Mouse (Mus musculus) lung, embryonic 16.5 days (tissue): ENCODE data around the gene Sult5a1. TPM values are rescaled to one million over a fixed set of nuclear protein-coding genes. Genes with fewer than 3 reads are reported as not detected.

ENCODE experiments used
- ATAC-seq: fragments of 200-750 bp; cut with Nextera tagmentation; 2 replicates; pipeline ENCODE4 v1.8.0; 2017; ENCODE audit warnings: low read depth, mild to moderate bottlenecking, moderate library complexity
- H3K27ac ChIP-seq: fragments of 300-500 bp; sonication (generic); 2 replicates; pipeline ENCODE4 v1.5.1; 2014; ENCODE audit warnings: mild to moderate bottlenecking, control low read depth, low read length
- H3K27me3 ChIP-seq: fragments of 300-500 bp; sonication (generic); 2 replicates; pipeline ENCODE4 v1.6.1; 2014; ENCODE audit warnings: low read depth, low read length, mixed read lengths; ENCODE audit not compliant: control insufficient read depth, insufficient read depth
- H3K36me3 ChIP-seq: fragments of 300-500 bp; sonication (generic); 2 replicates; pipeline ENCODE4 v1.6.1; 2014; ENCODE audit warnings: low read length; ENCODE audit not compliant: control insufficient read depth, insufficient read depth
- H3K4me1 ChIP-seq: fragments of 300-500 bp; sonication (generic); replicated peaks from 2 replicates; pipeline ENCODE4 v1.6.1; 2014; ENCODE audit warnings: low read length, mixed read lengths; ENCODE audit not compliant: control insufficient read depth, insufficient read depth
- H3K4me2 ChIP-seq: fragments of 300-500 bp; sonication (generic); 2 replicates; pipeline ENCODE4 v1.6.1; 2014; ENCODE audit warnings: low read depth, low read length, control low read depth
- H3K4me3 ChIP-seq: fragments of 300-500 bp; sonication (generic); 2 replicates; pipeline ENCODE4 v1.5.1; 2014; ENCODE audit warnings: mild to moderate bottlenecking, low read length, control low read depth
- H3K9ac ChIP-seq: fragments of 300-500 bp; sonication (generic); 2 replicates; pipeline ENCODE4 v1.6.1; 2014; ENCODE audit warnings: low read length, control low read depth
- H3K9me3 ChIP-seq: fragments of 300-500 bp; sonication (generic); 2 replicates; pipeline ENCODE4 v1.6.1; 2016; ENCODE audit warnings: low read length; ENCODE audit not compliant: control insufficient read depth
- WGBS: fragments of 180-500 bp; shearing (Covaris S2); extraction: QIAGEN DNeasy Blood & Tissue Kit; methylation state at CpG from one replicate; pipeline ENCODE4 v1.1.7; 2014; 5-methylcytosine and 5-hydroxymethylcytosine counted together
- polyA plus RNA-seq: library from polyadenylated mRNA; unstranded; fragments of >200 nt; fragmentation: Nextera tagmentation; extraction: Ambion mirVana; gene quantifications from 2 replicates; pipeline ENCODE4 v1.2.1, GENCODE M21; 2015

Sult5a1 gene
- polyA plus RNA-seq, 1 experiment from 2014 or later = 21.2 TPM

DNA sequence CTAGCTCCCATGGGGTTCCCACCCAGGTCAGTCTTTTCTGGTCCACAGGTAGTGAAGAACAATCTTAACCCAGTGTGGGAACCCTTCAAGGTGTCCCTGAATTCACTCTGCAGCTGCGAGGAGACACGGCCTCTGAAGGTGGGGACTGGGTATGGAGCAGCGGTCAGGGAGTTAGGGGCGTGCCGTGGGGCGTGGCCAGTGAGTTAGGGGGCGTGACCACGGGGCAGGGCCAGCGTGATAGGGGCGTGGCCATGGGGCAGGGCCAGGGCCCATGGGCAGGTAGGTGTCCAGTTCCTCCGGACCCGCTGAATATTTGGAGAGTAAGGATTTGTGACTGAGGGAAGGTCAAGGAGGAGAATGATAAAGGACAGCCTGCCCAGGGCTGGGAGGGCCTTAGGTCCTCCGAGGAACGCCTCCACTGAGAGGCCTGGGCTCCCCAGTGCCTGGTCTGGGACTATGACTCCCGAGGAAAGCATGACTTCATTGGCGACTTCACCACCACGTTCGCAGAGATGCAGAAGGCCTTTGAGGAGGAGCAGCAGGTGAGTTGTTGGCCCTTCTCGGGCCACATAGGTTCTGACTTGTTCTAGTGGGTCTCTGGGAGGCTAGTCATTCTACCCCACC lies 31.8 kb downstream of the Sult5a1 start:
- H3K4me3 ChIP-seq = no peak overlapping the region
- no peaks in the 10 kb centered on the region for H3K4me1 ChIP-seq
- WGBS = 10% methylated on average over 19 of the region's 19 CpGs
- peak; percentile 55 for ATAC-seq
- no peaks in the 10 kb centered on the region for H3K9me3 ChIP-seq
- H3K9ac ChIP-seq = no peak overlapping the region
- no peaks in the 10 kb centered on the region for H3K36me3 ChIP-seq
- no peak overlapping the region for H3K27ac ChIP-seq
- H3K4me2 ChIP-seq = no peak overlapping the region
- peaks cover 8% of the 10 kb centered on the region for H3K27me3 ChIP-seq

DNA sequence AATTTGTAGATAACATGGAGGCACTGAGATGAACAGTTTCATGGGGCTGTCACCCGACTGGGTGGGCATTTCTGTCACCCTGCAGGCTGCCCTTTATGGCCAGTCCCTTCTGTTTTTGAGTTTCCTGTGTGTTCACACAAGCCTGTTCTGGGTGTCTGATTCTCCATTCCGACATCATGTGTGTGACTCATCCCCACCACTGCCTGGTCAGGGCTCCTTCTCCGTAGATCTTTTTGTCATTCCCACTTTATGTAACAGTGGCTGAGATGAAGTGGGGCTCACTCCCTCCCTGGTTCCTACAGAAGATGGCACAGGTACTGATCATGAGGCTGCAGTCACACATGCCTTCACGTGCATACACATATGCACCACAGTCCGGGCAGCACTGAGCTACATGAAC lies 35.4 kb downstream of the Sult5a1 start:
- no peak overlapping the region for H3K9ac ChIP-seq
- WGBS = 66% methylated on average over 5 of the region's 5 CpGs
- no peak overlapping the region for H3K4me3 ChIP-seq
- peaks cover 28% of the 10 kb centered on the region for H3K27me3 ChIP-seq
- peaks cover 6% of the 10 kb centered on the region; the same call in 1 of the 2 replicates for H3K4me1 ChIP-seq
- no peaks in the 10 kb centered on the region for H3K9me3 ChIP-seq
- ATAC-seq = no peak
- no peak overlapping the region for H3K4me2 ChIP-seq
- no peak overlapping the region for H3K27ac ChIP-seq
- no peaks in the 10 kb centered on the region for H3K36me3 ChIP-seq

DNA sequence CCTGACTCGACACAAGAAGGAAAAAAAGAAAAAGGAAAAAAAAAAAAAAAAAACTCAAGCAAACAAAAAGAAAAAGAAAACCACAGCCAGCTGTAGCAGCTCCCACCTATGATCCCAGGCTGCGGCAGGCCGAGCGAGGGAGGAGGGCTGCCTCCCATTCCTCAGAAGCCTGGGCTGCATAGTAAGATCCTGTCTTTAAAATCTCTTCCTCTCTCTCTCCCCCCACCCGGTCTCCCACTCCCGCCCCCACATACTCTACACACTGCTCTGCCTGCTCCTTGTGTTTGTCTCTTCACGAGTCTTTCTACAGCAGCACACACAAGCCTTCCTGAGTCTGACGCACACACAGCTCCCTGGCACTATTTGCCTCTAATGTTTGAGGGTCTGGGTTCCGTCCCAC lies 36.1 kb downstream of the Sult5a1 start:
- Histone ChIP-seq H3K4me3 (no peak overlapping the region), H3K4me1 (peaks cover 11% of the 10 kb centered on the region), H3K9ac (no peak overlapping the region), H3K27me3 (peaks cover 34% of the 10 kb centered on the region), H3K9me3 (no peaks in the 10 kb centered on the region), H3K36me3 (no peaks in the 10 kb centered on the region), H3K4me2 (no peak overlapping the region), H3K27ac (no peak overlapping the region)
- WGBS = 41% methylated on average over 9 of the region's 9 CpGs
- no peak for ATAC-seq

DNA sequence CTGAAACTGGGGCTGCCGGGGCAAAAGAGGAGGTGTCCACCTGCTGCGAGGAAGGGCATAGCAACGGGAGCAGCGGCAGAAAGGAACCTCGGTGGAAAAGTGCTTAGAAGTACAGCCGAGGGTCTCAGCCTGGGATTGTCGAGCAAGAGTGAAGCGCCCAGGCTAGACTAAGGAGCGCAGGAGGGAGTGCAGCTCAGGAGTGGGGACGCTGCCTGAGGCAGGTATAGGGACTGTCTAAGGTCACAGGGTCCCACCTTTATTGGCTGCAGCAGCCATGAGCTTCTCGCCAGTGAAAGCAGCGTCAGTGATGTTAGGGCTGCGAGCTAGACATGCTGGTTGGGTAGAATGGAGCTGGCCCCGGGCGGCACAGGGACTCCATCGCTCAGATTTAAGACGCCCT lies 40.4 kb downstream of the Sult5a1 start:
- Histone ChIP-seq H3K4me3 (peak overlapping the region; percentile 50), H3K9ac (peak overlapping the region; percentile 42; the same call in 1 of the 2 replicates), H3K9me3 (no peaks in the 10 kb centered on the region), H3K27me3 (peaks cover 41% of the 10 kb centered on the region), H3K36me3 (no peaks in the 10 kb centered on the region), H3K27ac (no peak overlapping the region), H3K4me2 (peak overlapping the region; percentile 71), H3K4me1 (peaks cover 30% of the 10 kb centered on the region)
- no peak for ATAC-seq
- 5% methylated on average over 17 of the region's 17 CpGs for WGBS

DNA sequence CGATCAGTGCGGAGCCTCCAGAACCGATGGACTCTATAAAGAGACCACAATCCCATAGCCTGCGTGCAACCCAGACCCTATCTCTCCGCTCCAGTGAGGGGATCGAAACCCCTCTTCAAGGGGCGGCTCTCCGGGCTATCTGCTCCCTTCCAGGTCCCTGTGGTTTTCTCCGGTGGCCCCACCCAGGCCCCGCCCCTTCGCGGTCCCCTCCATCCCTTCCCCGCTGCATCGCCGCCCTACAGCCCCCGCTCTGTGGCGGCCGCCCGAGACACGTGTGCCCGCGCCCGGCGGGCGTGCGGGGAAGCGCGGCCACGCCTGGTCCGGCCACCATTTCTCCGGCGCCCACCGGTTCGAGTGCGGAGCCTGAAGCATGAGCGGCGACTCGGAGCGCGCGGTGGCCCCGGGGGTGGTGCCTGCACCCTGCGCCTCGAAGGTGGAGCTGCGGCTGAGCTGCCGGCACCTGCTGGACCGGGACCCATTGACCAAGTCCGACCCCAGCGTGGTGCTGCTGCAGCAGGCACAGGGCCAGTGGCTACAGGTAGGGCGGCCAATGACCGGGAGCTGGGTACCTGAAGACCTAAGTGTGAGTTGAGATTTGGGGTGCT lies 40.9 kb downstream of the Sult5a1 start, which contains the start of gene Cpne7:
Cpne7 (plus strand) TSS at position 248 of the 605 bp plus-strand sequence.
- Histone ChIP-seq H3K4me2 (peak within 1 kb of the TSS; percentile 71), H3K9ac (peak within 1 kb of the TSS; percentile 42), H3K36me3 (no peaks in the 10 kb centered on the region), H3K4me1 (peaks cover 30% of the 10 kb centered on the region), H3K4me3 (peak within 1 kb of the TSS; percentile 50), H3K9me3 (no peaks in the 10 kb centered on the region), H3K27me3 (peaks cover 41% of the 10 kb centered on the region), H3K27ac (no peak within 1 kb of the TSS)
- peak; percentile 43 for ATAC-seq
- 1% methylated on average over 47 of the region's 51 CpGs for WGBS

DNA sequence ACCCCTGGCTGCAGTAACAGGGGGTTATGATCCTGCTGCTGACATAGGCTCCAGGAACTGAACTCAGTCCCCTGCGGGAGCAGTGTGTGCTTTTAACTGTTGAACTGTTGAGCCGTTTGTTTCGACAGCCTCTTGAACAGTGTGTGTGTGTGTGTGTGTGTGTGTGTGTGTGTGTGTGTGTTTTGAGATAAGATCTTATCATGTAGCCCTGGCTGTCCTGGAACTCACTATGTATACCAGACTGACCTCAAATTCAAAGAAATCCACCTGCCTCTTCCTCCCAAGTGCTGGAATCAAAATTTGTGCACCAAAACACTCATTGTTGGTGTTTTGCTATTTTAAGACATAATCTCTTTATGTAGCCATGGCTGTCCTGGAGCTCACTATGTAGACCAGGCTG lies 43.5 kb downstream of the Sult5a1 start:
- peaks cover 40% of the 10 kb centered on the region for H3K27me3 ChIP-seq
- 11% methylated on average over 3 of the region's 3 CpGs for WGBS
- H3K4me1 ChIP-seq = peaks cover 30% of the 10 kb centered on the region
- H3K9ac ChIP-seq = no peak overlapping the region
- no peak for ATAC-seq
- no peaks in the 10 kb centered on the region for H3K36me3 ChIP-seq
- no peak overlapping the region for H3K4me3 ChIP-seq
- H3K27ac ChIP-seq = no peak overlapping the region
- H3K4me2 ChIP-seq = no peak overlapping the region
- no peaks in the 10 kb centered on the region for H3K9me3 ChIP-seq

DNA sequence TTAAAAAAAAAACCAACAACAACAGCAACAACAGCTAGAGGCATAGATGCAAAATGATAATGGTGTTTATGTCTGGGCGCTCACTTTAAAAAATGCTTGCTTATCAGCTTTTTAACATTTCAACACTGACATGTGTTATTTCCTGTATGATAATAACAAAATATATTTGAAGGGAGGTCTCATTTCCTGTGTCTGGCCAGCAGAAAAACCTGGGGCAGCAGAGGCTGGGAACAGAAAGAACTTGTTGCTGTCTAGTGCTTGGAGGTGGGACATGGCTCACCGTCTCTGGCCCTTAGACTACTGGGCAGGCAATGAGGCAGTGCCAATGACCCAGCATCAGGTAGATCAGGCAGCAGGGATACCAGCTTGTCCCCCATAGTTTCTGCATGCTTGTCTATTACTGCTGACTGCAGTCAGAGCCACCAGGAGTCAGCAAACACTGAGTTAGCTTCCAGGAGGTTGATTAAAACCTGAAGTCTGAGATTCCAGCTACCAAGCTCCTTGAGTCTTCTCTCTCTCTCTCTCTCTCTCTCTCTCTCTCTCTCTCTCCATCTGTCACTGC lies 44.1 kb downstream of the Sult5a1 start:
- H3K4me1 ChIP-seq = peaks cover 30% of the 10 kb centered on the region
- peaks cover 34% of the 10 kb centered on the region for H3K27me3 ChIP-seq
- ATAC-seq = 0 out of 2 replicates have a peak, but pooled peaks have one; percentile 15
- H3K4me3 ChIP-seq = no peak overlapping the region
- WGBS = 31% methylated on average over 2 of the region's 2 CpGs
- H3K27ac ChIP-seq = no peak overlapping the region
- no peak overlapping the region for H3K9ac ChIP-seq
- H3K4me2 ChIP-seq = no peak overlapping the region
- no peaks in the 10 kb centered on the region for H3K9me3 ChIP-seq
- no peaks in the 10 kb centered on the region for H3K36me3 ChIP-seq

DNA sequence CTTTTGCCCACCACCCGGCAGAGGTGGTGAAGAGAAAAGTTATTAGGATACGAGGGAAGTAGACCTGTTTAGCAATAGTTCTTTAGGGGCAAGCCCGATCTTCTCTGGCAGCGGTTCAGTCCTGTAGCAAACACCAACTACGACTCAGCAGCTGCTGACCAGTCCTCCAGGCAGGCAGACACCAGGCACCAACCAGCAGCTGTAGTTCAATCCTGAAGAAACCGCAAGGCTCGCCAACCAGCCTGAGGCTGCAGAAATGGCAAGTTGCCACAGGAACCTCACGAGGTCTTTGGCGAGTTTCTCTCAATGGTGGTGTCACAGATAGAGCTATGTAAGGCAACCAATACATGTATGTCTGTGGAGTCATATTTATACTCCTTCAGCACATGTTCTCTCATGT lies 45.2 kb downstream of the Sult5a1 start:
- 60% methylated on average over 9 of the region's 9 CpGs for WGBS
- Histone ChIP-seq H3K9ac (no peak overlapping the region), H3K27me3 (peaks cover 24% of the 10 kb centered on the region), H3K4me2 (no peak overlapping the region), H3K27ac (no peak overlapping the region), H3K4me1 (peaks cover 27% of the 10 kb centered on the region), H3K4me3 (no peak overlapping the region), H3K9me3 (no peaks in the 10 kb centered on the region), H3K36me3 (no peaks in the 10 kb centered on the region)
- no peak for ATAC-seq

DNA sequence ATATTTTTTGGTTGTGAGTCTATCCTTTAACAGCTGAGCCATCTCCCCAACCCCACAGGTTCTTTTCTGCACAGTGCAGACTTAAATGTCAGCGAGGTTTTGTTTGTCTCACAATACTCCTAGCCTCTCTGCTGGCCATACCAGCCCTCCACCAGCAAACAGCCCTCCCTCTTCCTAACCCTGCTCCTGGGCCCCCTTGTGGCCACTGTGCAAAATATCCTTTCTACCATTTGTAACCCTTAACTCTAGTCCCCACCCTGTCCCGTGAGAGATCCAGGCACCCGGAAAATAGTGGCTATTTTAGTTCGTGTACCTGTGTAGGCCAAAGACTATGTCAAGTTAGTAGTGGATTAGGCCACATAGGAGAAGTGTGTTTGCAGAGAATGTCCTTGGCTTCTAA lies 47.5 kb downstream of the Sult5a1 start:
- peak; percentile 61; the same call in 1 of the 2 replicates for ATAC-seq
- H3K27me3 ChIP-seq = peaks cover 1% of the 10 kb centered on the region
- no peak overlapping the region for H3K4me2 ChIP-seq
- H3K36me3 ChIP-seq = peaks cover 1% of the 10 kb centered on the region; the same call in 1 of the 2 replicates
- H3K4me1 ChIP-seq = peaks cover 11% of the 10 kb centered on the region; the same call in 1 of the 2 replicates
- H3K9ac ChIP-seq = no peak overlapping the region
- H3K4me3 ChIP-seq = no peak overlapping the region
- no peaks in the 10 kb centered on the region for H3K9me3 ChIP-seq
- no peak overlapping the region for H3K27ac ChIP-seq
- 11% methylated on average over 4 of the region's 4 CpGs for WGBS
